Mouse (Mus musculus): Measurements from ENCODE around the gene Atp1b4. TPM values are rescaled to one million over a fixed set of nuclear protein-coding genes. Genes with fewer than 3 reads are reported as not detected.
"Not testable (repeated sequence)": the region's sequence is repeated elsewhere in the genome, so short reads cannot be mapped to it uniquely, and the experiment has no call there.

Gene Atp1b4
- total RNA-seq (2021) = not detected
- long read RNA-seq, experiment 1 = 0 reads
- long read RNA-seq, experiment 2 = 0 reads

GRCm38 (mm10) chrX:38315884-38316283 is at the start of gene Atp1b4:
Atp1b4 (plus strand) TSS chrX:38316184.
- DNase-seq (ENCODE audit: low spot score in 2 of 2) = no peak

- no peak for DNase-seq (ENCODE audit: low spot score in 2 of 2)
Measured at GRCm38 (mm10) chrX:38308597-38308996, 7.4 kb upstream of the Atp1b4 start.

GRCm38 (mm10) chrX:38311054-38311453 is 4.9 kb upstream of the Atp1b4 start:
- DNase-seq (ENCODE audit: low spot score in 2 of 2) = no peak

- DNase-seq (ENCODE audit: low spot score in 2 of 2) = no peak
Measured at GRCm38 (mm10) chrX:38312910-38313625, 2.9 kb upstream of the Atp1b4 start.

- DNase-seq (ENCODE audit: low spot score in 2 of 2) = no peak
Measured at GRCm38 (mm10) chrX:38313626-38314210, 2.3 kb upstream of the Atp1b4 start.

GRCm38 (mm10) chrX:38330695-38331406 is 14.9 kb downstream of the Atp1b4 start:
- DNase-seq (ENCODE audit: low spot score in 2 of 2) = no peak

GRCm38 (mm10) chrX:38334329-38335279 is 18.6 kb downstream of the Atp1b4 start:
- no peak for DNase-seq (ENCODE audit: low spot score in 2 of 2)

GRCm38 (mm10) chrX:38362016-38362415 is 46.0 kb downstream of the Atp1b4 start:
- DNase-seq (ENCODE audit: low spot score in 2 of 2) = no peak

GRCm38 (mm10) chrX:38364621-38365020 is 48.6 kb downstream of the Atp1b4 start:
- not testable (repeated sequence) for DNase-seq (ENCODE audit: low spot score in 2 of 2)

GRCm38 (mm10) chrX:38373169-38373568 is 57.2 kb downstream of the Atp1b4 start:
- not testable (repeated sequence) for DNase-seq (ENCODE audit: low spot score in 2 of 2)

Other genes with a start within 250 kb of the Atp1b4 start
- gene Rhox10, start 249.7 kb upstream of the Atp1b4 start, total RNA-seq (2021) = not detected
- not detected for gene Rhox11, start 231.0 kb upstream of the Atp1b4 start, total RNA-seq (2021)
- gene Rhox12, start 205.3 kb upstream of the Atp1b4 start, total RNA-seq (2021) = not detected
- not detected for gene Rhox13, start 195.0 kb upstream of the Atp1b4 start, total RNA-seq (2021)
- 10 to 100 TPM; 21.6 to 22.8 TPM for gene Zbtb33, start 126.4 kb upstream of the Atp1b4 start, total RNA-seq (2021)
- gene Tmem255a, start 63.7 kb upstream of the Atp1b4 start, total RNA-seq (2021) = 10 to 100 TPM; 15.5 to 18.8 TPM
- 10 to 100 TPM; 66.3 to 73.2 TPM for gene Lamp2, start 140.3 kb downstream of the Atp1b4 start, total RNA-seq (2021)